Mouse (Mus musculus): Measurements from ENCODE around the gene Gm10318. TPM values are rescaled to one million over a fixed set of nuclear protein-coding genes. Genes with fewer than 3 reads are reported as not detected.
A peak's percentile ranks its signal among the peaks of the same experiment; 100 is the strongest.

The Gm10318 gene
- polyA plus RNA-seq, 1 experiment from 2014 or later = not detected

DNA sequence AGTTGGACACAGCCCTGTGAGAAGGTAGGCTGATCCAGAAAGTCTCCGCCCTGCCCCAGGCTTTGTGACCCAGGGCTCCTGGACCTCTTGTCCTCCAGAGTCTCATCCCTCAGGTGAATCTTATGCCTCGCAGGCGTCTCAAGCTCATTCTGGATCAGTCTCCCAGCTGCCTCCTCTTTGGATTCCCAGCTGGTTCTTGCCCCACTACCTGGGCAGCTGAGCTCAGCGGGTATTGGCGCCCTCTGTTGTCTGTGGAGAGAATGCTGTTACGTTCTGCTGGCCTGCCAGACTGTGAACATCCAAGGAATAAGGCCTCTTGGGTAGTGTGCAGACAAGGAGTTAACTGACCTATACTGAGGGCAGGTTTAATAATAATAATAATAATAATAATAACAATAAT is 26.3 kb downstream of the Gm10318 start:
- Histone ChIP-seq H3K9me3 (ENCODE audit: control insufficient read depth, low read length) (no peaks in the 10 kb centered on the region), H3K27ac (ENCODE audit: low read length) (no peak overlapping the region), H3K4me3 (ENCODE audit: low read length) (no peak overlapping the region), H3K4me1 (replicated peaks; ENCODE audit: control insufficient read depth, insufficient read depth, low read length) (0 out of 2 replicates have a peak, but pooled peaks cover 2% of the 10 kb centered on the region), H3K27me3 (ENCODE audit: control insufficient read depth, insufficient read depth, low read depth, low read length) (no peaks in the 10 kb centered on the region), H3K9ac (ENCODE audit: low read length) (no peak overlapping the region), H3K4me2 (ENCODE audit: low read depth, low read length) (no peak overlapping the region), H3K36me3 (ENCODE audit: control insufficient read depth, insufficient read depth, low read length) (no peaks in the 10 kb centered on the region)
- 59% methylated on average over 6 of the region's 6 CpGs for WGBS
- ATAC-seq (ENCODE audit: low read depth) = no peak

DNA sequence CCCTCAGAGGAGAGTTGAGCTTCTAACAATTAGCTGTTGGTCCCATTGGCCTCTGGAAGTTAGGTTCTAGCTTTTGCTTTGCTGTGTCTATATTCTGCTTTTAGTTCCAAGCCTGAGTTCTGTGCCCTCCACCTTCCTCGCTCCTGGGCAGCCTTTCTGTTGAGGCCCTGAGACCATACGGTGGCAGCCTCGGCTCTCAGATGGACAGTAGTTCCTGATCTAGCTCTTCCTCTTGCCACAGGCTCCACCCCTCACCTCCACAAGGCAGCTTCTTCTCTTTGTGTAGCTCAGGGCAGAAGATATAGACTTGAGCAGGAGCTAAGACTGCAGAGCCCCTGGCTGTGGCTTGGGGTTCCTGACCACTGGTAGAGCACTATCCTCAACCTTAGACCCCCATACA is 27.6 kb downstream of the Gm10318 start:
- ATAC-seq (ENCODE audit: low read depth) = no peak
- H3K4me3 ChIP-seq (ENCODE audit: low read length) = no peak overlapping the region
- H3K27ac ChIP-seq (ENCODE audit: low read length) = no peak overlapping the region
- H3K36me3 ChIP-seq (ENCODE audit: control insufficient read depth, insufficient read depth, low read length) = no peaks in the 10 kb centered on the region
- H3K9me3 ChIP-seq (ENCODE audit: control insufficient read depth, low read length) = no peaks in the 10 kb centered on the region
- H3K4me1 ChIP-seq (replicated peaks; ENCODE audit: control insufficient read depth, insufficient read depth, low read length) = no peaks in the 10 kb centered on the region
- H3K27me3 ChIP-seq (ENCODE audit: control insufficient read depth, insufficient read depth, low read depth, low read length) = no peaks in the 10 kb centered on the region
- no peak overlapping the region for H3K4me2 ChIP-seq (ENCODE audit: low read depth, low read length)
- no peak overlapping the region for H3K9ac ChIP-seq (ENCODE audit: low read length)
- WGBS = 79% methylated on average over 3 of the region's 3 CpGs

DNA sequence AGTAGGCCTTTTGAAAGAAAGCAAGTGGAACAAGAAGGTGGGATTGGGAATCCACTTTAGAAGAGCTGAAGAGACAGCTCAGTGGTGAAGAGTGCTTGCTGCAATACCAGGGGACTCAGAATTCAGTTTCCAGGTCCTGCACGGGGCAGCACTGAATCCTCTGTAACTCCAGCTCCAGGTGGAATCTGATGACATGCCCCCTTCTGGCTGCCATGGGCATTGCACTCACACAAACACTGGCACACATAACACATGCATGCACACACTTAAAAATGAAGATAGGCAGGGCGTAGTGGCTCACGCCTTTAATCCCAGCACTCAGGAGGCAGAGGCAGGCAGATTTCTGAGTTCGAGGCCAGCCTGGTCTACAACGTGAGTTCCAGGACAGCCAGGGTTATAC is 29.9 kb downstream of the Gm10318 start:
- Histone ChIP-seq H3K9ac (ENCODE audit: low read length) (no peak overlapping the region), H3K4me3 (ENCODE audit: low read length) (no peak overlapping the region), H3K4me1 (replicated peaks; ENCODE audit: control insufficient read depth, insufficient read depth, low read length) (no peaks in the 10 kb centered on the region), H3K4me2 (ENCODE audit: low read depth, low read length) (no peak overlapping the region), H3K36me3 (ENCODE audit: control insufficient read depth, insufficient read depth, low read length) (no peaks in the 10 kb centered on the region), H3K27ac (ENCODE audit: low read length) (no peak overlapping the region), H3K27me3 (ENCODE audit: control insufficient read depth, insufficient read depth, low read depth, low read length) (no peaks in the 10 kb centered on the region), H3K9me3 (ENCODE audit: control insufficient read depth, low read length) (no peaks in the 10 kb centered on the region)
- 82% methylated on average over 5 of the region's 5 CpGs for WGBS
- no peak for ATAC-seq (ENCODE audit: low read depth)

DNA sequence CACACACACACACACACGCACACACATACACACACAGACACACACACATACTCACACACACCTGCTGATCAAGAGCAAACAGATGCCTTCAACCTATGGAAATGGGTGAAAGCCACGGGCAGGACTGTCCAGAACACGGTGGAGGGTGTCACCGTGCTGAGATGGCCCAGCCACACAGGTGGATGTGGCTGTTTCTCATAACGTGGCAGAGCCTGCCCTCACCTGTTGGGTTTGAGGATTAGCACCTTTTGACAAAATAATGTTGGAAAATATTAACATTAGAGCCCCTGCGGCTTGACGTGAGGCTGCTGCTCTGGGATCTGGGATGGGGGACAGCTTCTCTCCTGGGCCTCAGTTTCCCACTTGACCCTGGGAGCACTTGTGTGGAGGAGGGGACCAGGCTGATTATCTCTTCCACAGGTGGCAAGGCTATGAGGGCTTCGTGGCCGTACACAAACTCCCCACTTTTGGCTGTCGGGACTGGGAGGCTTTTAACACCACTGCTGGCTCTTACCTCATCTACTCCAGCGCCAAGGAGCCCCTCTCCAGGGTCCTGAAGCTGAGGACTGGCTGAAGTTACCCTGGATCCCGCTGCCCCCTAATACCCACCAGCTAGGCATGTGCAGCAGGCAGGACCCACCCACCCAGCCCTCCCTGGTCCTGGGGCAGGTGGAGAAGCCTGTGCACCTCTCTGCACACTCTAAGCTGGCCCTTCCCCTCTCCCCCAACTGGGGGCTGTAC is 33.5 kb downstream of the Gm10318 start:
- no peak overlapping the region for H3K27ac ChIP-seq (ENCODE audit: low read length)
- 47% methylated on average over 12 of the region's 12 CpGs for WGBS
- ATAC-seq (ENCODE audit: low read depth) = no peak
- H3K9ac ChIP-seq (ENCODE audit: low read length) = no peak overlapping the region
- H3K4me3 ChIP-seq (ENCODE audit: low read length) = no peak overlapping the region
- H3K9me3 ChIP-seq (ENCODE audit: control insufficient read depth, low read length) = no peaks in the 10 kb centered on the region
- H3K27me3 ChIP-seq (ENCODE audit: control insufficient read depth, insufficient read depth, low read depth, low read length) = no peaks in the 10 kb centered on the region
- no peaks in the 10 kb centered on the region for H3K36me3 ChIP-seq (ENCODE audit: control insufficient read depth, insufficient read depth, low read length)
- no peak overlapping the region for H3K4me2 ChIP-seq (ENCODE audit: low read depth, low read length)
- H3K4me1 ChIP-seq (replicated peaks; ENCODE audit: control insufficient read depth, insufficient read depth, low read length) = no peaks in the 10 kb centered on the region

DNA sequence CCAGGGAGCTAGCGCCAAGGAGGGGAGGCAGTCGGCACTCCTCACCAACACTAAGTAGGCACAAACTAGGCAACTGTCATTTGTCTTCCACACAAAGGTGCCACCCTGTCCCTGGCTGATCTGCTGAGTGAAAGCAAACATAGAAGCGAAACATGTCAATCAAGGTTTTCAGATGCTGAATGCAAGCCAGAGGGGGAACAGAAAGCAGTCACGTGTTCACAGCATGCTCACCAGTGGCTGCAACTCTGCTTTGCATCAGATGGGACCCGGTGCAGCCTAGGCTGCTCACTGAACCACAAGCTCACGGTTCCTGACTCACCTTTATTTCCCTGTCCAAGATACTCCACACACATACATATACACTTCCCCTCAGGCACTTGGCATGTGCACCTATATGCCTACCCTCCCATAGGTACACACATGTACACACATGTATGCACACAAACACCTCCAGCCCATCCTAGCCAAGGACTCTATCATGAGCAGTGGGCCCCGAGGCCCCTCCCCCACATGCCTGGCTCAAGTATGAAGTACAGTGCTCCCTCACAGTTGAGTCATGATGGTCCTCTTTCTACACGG is 38.4 kb downstream of the Gm10318 start:
- no peak overlapping the region for H3K27ac ChIP-seq (ENCODE audit: low read length)
- H3K9ac ChIP-seq (ENCODE audit: low read length) = no peak overlapping the region
- WGBS = 77% methylated on average over 8 of the region's 8 CpGs
- H3K4me3 ChIP-seq (ENCODE audit: low read length) = no peak overlapping the region
- H3K36me3 ChIP-seq (ENCODE audit: control insufficient read depth, insufficient read depth, low read length) = no peaks in the 10 kb centered on the region
- no peak overlapping the region for H3K4me2 ChIP-seq (ENCODE audit: low read depth, low read length)
- no peaks in the 10 kb centered on the region for H3K4me1 ChIP-seq (replicated peaks; ENCODE audit: control insufficient read depth, insufficient read depth, low read length)
- H3K9me3 ChIP-seq (ENCODE audit: control insufficient read depth, low read length) = no peaks in the 10 kb centered on the region
- H3K27me3 ChIP-seq (ENCODE audit: control insufficient read depth, insufficient read depth, low read depth, low read length) = no peaks in the 10 kb centered on the region
- no peak for ATAC-seq (ENCODE audit: low read depth)

DNA sequence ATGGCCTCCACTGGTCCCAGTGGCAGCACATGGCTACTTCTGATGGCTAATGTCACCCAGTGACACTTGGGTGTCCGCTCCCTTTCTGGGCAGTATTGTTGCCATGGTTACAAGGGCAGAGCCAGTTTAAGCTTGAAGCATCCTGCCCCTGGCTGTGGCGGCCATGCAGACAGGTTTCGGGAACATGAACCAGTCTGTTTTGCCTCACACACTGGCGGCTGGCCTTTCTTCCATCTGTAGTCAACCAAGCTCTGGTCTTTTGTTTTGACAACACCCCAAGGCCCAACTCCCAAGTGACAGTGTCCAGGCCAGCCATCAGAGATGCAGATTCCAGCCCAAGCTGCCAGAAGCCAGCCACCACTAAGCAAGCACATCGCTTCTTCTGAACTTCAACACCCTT is 42.9 kb downstream of the Gm10318 start:
- Histone ChIP-seq H3K27ac (ENCODE audit: low read length) (no peak overlapping the region), H3K4me3 (ENCODE audit: low read length) (no peak overlapping the region), H3K36me3 (ENCODE audit: control insufficient read depth, insufficient read depth, low read length) (no peaks in the 10 kb centered on the region), H3K27me3 (ENCODE audit: control insufficient read depth, insufficient read depth, low read depth, low read length) (no peaks in the 10 kb centered on the region), H3K9ac (ENCODE audit: low read length) (no peak overlapping the region), H3K4me2 (ENCODE audit: low read depth, low read length) (no peak overlapping the region), H3K9me3 (ENCODE audit: control insufficient read depth, low read length) (no peaks in the 10 kb centered on the region), H3K4me1 (replicated peaks; ENCODE audit: control insufficient read depth, insufficient read depth, low read length) (no peaks in the 10 kb centered on the region)
- 49% methylated on average over 5 of the region's 5 CpGs for WGBS
- no peak for ATAC-seq (ENCODE audit: low read depth)

DNA sequence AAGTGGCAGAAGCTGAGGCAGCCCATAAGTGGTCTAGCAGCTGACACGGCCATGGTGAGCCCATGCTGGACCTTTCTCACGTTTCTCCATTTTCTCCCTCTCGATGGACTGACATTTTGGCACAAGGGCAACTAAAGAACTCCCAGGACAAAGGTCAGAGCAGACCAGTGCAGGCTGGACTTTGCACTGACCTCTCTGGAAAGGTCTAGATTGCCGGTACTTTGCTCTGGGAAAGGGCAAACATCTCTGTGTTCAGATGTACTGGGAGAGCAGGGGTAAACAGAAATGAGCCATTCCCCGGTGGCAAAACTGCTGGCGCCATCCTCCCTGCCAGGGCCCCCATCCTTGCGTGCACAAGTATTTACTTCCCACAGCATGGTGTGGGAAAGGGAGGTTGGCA is 47.5 kb downstream of the Gm10318 start:
- no peaks in the 10 kb centered on the region for H3K9me3 ChIP-seq (ENCODE audit: control insufficient read depth, low read length)
- no peak overlapping the region for H3K27ac ChIP-seq (ENCODE audit: low read length)
- H3K4me2 ChIP-seq (ENCODE audit: low read depth, low read length) = no peak overlapping the region
- H3K4me3 ChIP-seq (ENCODE audit: low read length) = no peak overlapping the region
- H3K27me3 ChIP-seq (ENCODE audit: control insufficient read depth, insufficient read depth, low read depth, low read length) = no peaks in the 10 kb centered on the region
- WGBS = 64% methylated on average over 7 of the region's 7 CpGs
- peaks cover 12% of the 10 kb centered on the region for H3K4me1 ChIP-seq (replicated peaks; ENCODE audit: control insufficient read depth, insufficient read depth, low read length)
- ATAC-seq (ENCODE audit: low read depth) = no peak
- no peak overlapping the region for H3K9ac ChIP-seq (ENCODE audit: low read length)
- H3K36me3 ChIP-seq (ENCODE audit: control insufficient read depth, insufficient read depth, low read length) = no peaks in the 10 kb centered on the region

DNA sequence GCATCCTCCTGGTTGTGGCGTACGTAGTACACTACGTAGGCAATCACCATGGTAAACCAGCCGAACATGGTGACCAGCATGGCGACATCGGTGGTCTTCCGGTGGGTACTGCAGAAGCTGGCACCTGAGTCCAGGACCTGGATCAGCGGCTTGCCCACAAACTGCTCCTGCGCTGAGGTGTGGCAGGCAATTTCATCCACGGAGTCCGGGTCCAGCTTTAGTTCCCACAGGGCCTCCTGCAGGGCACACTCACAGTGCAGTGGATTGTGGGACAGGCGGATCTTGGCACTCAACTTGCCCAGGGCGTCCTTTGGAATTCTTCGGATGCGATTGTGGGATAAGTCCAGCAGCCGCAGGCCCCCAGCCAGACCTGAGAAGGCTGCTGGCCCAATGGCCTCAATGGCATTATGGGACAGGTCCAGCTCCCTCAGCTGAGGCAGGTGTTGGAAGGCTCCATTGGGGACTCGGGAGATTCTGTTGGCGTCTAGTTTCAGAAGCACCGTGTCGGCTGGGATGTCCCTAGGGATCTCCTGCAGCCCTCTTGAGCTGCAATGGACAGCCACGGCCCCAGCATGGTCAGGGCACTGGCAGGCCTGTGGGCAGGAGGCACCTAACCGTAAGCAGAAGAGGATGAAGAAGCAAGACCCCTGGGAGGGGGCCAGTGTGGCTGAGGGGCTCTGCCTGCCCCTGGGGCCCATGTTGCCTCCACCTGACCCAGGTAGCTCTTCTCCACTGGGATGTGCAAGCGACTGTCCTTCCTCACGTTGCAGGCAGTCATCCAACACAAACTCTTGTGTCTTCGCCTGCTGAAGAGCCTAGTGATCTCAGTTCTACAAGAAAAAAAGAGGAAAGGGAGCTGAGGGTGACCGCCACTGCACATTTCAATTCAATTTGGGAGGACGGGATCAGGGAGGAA is 48.5 kb downstream of the Gm10318 start:
- H3K27me3 ChIP-seq (ENCODE audit: control insufficient read depth, insufficient read depth, low read depth, low read length) = no peaks in the 10 kb centered on the region
- peaks cover 12% of the 10 kb centered on the region for H3K4me1 ChIP-seq (replicated peaks; ENCODE audit: control insufficient read depth, insufficient read depth, low read length)
- no peaks in the 10 kb centered on the region for H3K36me3 ChIP-seq (ENCODE audit: control insufficient read depth, insufficient read depth, low read length)
- H3K9me3 ChIP-seq (ENCODE audit: control insufficient read depth, low read length) = no peaks in the 10 kb centered on the region
- H3K27ac ChIP-seq (ENCODE audit: low read length) = no peak overlapping the region
- peak overlapping the region; percentile 69 for H3K4me2 ChIP-seq (ENCODE audit: low read depth, low read length)
- peak overlapping the region; percentile 46; the same call in 1 of the 2 replicates for H3K9ac ChIP-seq (ENCODE audit: low read length)
- WGBS = 86% methylated on average over 27 of the region's 27 CpGs
- ATAC-seq (ENCODE audit: low read depth) = no peak
- no peak overlapping the region; the same call in 1 of the 2 replicates for H3K4me3 ChIP-seq (ENCODE audit: low read length)

DNA sequence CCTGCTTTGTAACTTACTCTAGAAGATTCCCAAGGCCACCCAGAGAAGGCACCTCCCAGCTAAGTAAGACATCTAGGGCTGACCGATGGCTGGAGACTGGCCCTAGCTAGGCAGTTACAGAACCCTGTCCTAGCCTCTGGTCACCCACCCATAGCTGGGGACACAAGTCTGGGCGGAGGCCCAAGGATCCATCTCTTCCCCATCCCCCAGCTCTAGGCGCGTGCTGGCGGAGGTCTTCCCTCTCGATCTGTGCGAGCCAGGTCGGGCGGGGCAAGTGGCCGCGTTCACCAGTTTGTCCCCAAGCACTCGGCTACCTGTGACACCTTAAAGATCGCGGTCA is 49.2 kb downstream of the Gm10318 start:
- Histone ChIP-seq H3K27me3 (ENCODE audit: control insufficient read depth, insufficient read depth, low read depth, low read length) (no peaks in the 10 kb centered on the region), H3K4me3 (ENCODE audit: low read length) (peak overlapping the region; percentile 49), H3K9ac (ENCODE audit: low read length) (peak overlapping the region; percentile 46), H3K4me2 (ENCODE audit: low read depth, low read length) (peak overlapping the region; percentile 69), H3K27ac (ENCODE audit: low read length) (no peak overlapping the region), H3K9me3 (ENCODE audit: control insufficient read depth, low read length) (no peaks in the 10 kb centered on the region), H3K36me3 (ENCODE audit: control insufficient read depth, insufficient read depth, low read length) (no peaks in the 10 kb centered on the region), H3K4me1 (replicated peaks; ENCODE audit: control insufficient read depth, insufficient read depth, low read length) (peaks cover 12% of the 10 kb centered on the region)
- WGBS = 4% methylated on average over 14 of the region's 14 CpGs
- peak; percentile 61 for ATAC-seq (ENCODE audit: low read depth)
